Mouse (Mus musculus) spleen, adult 2 months (tissue): Measurements from ENCODE around the gene Coq9.

ENCODE experiments used
- CTCF ChIP-seq: fragments of 200-500 bp; IDR thresholded peaks from 2 replicates; pipeline ENCODE4 v1.5.1; 2011; ENCODE audit warnings: mild to moderate bottlenecking, inconsistent platforms; ENCODE audit not compliant: insufficient read depth, insufficient read length, insufficient replicate concordance; ENCODE audit errors: extremely low read depth
- POLR2A ChIP-seq: fragments of 200-500 bp; IDR thresholded peaks from 2 replicates; pipeline ENCODE4 v1.6.1; 2011; ENCODE audit warnings: low read depth, low read length, inconsistent platforms

DNA sequence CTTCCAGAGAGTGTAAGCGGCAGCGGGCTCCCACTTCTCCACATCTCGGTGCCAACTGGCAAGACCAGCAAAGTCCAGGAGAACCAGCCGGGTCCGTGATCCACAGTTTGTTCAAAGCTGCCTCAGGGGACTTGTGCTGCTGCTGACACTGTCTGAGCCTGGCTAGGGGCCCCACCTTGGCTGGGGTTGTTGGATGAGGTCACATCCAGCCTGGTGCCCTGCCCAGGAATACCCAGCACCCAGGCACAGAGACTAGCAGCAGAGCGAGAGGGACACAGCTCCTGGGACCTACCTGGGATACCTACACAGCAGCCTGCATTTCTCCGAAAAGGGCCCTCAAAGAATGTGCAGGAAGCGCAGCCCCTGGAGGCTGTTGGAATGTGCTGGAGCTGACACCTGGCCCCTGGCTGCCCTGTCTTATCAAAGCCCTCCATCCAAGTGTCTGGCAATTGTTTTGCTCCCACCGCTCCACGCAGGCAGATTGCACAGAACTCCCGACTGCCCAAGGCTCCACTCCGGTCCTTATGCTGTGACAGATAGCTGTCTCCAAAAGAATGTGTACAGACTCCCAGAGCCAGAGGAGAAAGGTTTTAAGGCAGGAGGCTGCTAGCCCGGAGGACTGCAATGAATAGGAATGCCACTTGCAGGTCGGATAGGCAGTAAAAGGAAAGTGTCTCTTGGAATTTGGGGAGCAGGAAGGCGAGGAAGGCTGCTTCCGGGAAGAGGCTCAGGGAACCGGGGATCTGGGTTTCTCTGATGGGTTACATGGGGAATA, 37.2 kb downstream of the Coq9 start:
- TF ChIP-seq POLR2A (no peak), CTCF (no peak)
